8 mouse cellular contexts compared by ENCODE assay signal in genomic region chr14:105177238-105177693, GRCm38 (mm10). TPM values are rescaled to one million over a fixed set of nuclear protein-coding genes. Genes with fewer than 3 reads are reported as not detected.
DNase-seq lines count a peak whose midpoint lies in the region; ATAC-seq and TF ChIP-seq lines count a peak whose summit lies in the region.

Gene Rbm26 (minus strand): TSS chr14:105177327.

- H3K4me1 ChIP-seq in G1E (ENCODE audit: insufficient read depth, low read depth, low read length): peaks cover 41% of the 10 kb centered on the region
- peaks cover 24% of the 10 kb centered on the region for H3K4me1 ChIP-seq in forebrain, embryonic 16.5 days (replicated peaks; ENCODE audit: control insufficient read depth, insufficient read depth, low read length)
- H3K4me1 ChIP-seq in lung, embryonic 14.5 days (ENCODE audit: insufficient read depth): peaks cover 13% of the 10 kb centered on the region; the same call in 1 of the 2 replicates
- H3K4me1 ChIP-seq in olfactory bulb, adult 2 months (ENCODE audit: control insufficient read depth, insufficient read depth, low read length): peaks cover 4% of the 10 kb centered on the region
- peaks cover 5% of the 10 kb centered on the region for H3K4me1 ChIP-seq in thymus, adult 2 months (replicated peaks; ENCODE audit: control insufficient read depth, insufficient read depth, low read length)

- DNase-seq in G1E (ENCODE audit: low spot score): peak; percentile 96
- DNase-seq in cerebellum, adult 18-20 months: peak; percentile 94 to 96
- DNase-seq in heart, postnatal 36 days: peak; percentile 98
- peak; percentile 94 to 98 for DNase-seq in layer of hippocampus, adult 2 months (ENCODE audit: low spot score in 2 of 2)
- peak; percentile 98 for DNase-seq in lung, embryonic 14.5 days
- peak; percentile 96 for DNase-seq in thymus, adult 2 months

- H3K27ac ChIP-seq in forebrain, embryonic 16.5 days (ENCODE audit: low read length): peak within 1 kb of the TSS; percentile 97
- peak within 1 kb of the TSS; percentile 98 for H3K27ac ChIP-seq in layer of hippocampus, adult 2 months
- peak within 1 kb of the TSS; percentile 94 for H3K27ac ChIP-seq in lung, embryonic 14.5 days (ENCODE audit: low read depth)
- peak within 1 kb of the TSS; percentile 88 for H3K27ac ChIP-seq in olfactory bulb, adult 2 months (ENCODE audit: insufficient read depth, low read depth, low read length)
- peak within 1 kb of the TSS; percentile 70; the same call in 1 of the 2 replicates for H3K27ac ChIP-seq in thymus, adult 2 months (ENCODE audit: control insufficient read depth, insufficient read depth, low read length)

- peak; percentile 89 for ATAC-seq in G1E (ENCODE audit: extremely low read depth, insufficient number of reproducible peaks, low FRiP score, poor library complexity, severe bottlenecking)
- ATAC-seq in forebrain, embryonic 16.5 days: peak; percentile 96
- peak; percentile 96 for ATAC-seq in lung, embryonic 14.5 days (ENCODE audit: insufficient read depth)

- peak within 1 kb of the TSS; percentile 88 for H3K4me2 ChIP-seq in forebrain, embryonic 16.5 days (ENCODE audit: low read length)
- peak within 1 kb of the TSS; percentile 88 for H3K4me2 ChIP-seq in lung, embryonic 14.5 days

- H3K9ac ChIP-seq in forebrain, embryonic 16.5 days (replicated peaks; ENCODE audit: low read depth, low read length): peak within 1 kb of the TSS; percentile 96
- peak within 1 kb of the TSS; percentile 99 for H3K9ac ChIP-seq in lung, embryonic 14.5 days

- H3K27me3 ChIP-seq in G1E (ENCODE audit: insufficient read depth, low read length): no peaks in the 10 kb centered on the region
- no peaks in the 10 kb centered on the region for H3K27me3 ChIP-seq in forebrain, embryonic 16.5 days (replicated peaks; ENCODE audit: control insufficient read depth, insufficient read depth, low read length)
- H3K27me3 ChIP-seq in lung, embryonic 14.5 days (ENCODE audit: insufficient read depth, low read length): no peaks in the 10 kb centered on the region
- no peaks in the 10 kb centered on the region for H3K27me3 ChIP-seq in thymus, adult 2 months (ENCODE audit: control insufficient read depth, insufficient read depth, low read length)

- H3K36me3 ChIP-seq in G1E (replicated peaks): peaks cover 20% of the 10 kb centered on the region
- H3K36me3 ChIP-seq in forebrain, embryonic 16.5 days (ENCODE audit: control insufficient read depth, insufficient read depth): no peaks in the 10 kb centered on the region
- no peaks in the 10 kb centered on the region for H3K36me3 ChIP-seq in lung, embryonic 14.5 days (ENCODE audit: insufficient read depth)
- no peaks in the 10 kb centered on the region for H3K36me3 ChIP-seq in thymus, adult 2 months (ENCODE audit: control insufficient read depth, insufficient read depth, low read length)

- intact Hi-C loops in heart, postnatal 36 days (cut with DNase I): loop anchor here (2.0 to 10.0 kb wide), 3 partner anchors 82 to 718 kb away; partner anchors contain the start of genes Ndfip2 and Spry2

- TF ChIP-seq POLR2A in olfactory bulb, adult 2 months (IDR thresholded peaks at IDR 0.05; ENCODE audit: insufficient read depth, low read depth, low read length): no peak; the same call in 1 of the 2 replicates
- peak; percentile 61; the same call in 1 of the 2 replicates for TF ChIP-seq POLR2A in thymus, adult 2 months (IDR thresholded peaks at IDR 0.05; ENCODE audit: control insufficient read depth, extremely low read depth, insufficient read depth, low read length, poor library complexity)

- TF ChIP-seq CTCF in G1E (IDR thresholded peaks at IDR 0.05; ENCODE audit: low read depth, low read length): no peak
- TF ChIP-seq CTCF in layer of hippocampus, adult 2 months (conservative IDR thresholded peaks at IDR 0.05): no peak
- TF ChIP-seq CTCF in lung, embryonic 14.5 days (IDR thresholded peaks at IDR 0.05; ENCODE audit: low read depth): no peak
- no peak for TF ChIP-seq CTCF in olfactory bulb, adult 2 months (IDR thresholded peaks at IDR 0.05; ENCODE audit: insufficient read depth, low read depth, low read length)
- no peak; the same call in 1 of the 2 replicates for TF ChIP-seq CTCF in thymus, adult 2 months (IDR thresholded peaks at IDR 0.05; ENCODE audit: borderline replicate concordance, control insufficient read depth, extremely low read depth, insufficient read depth, low read length, poor library complexity)

- no peaks in the 10 kb centered on the region for H3K9me3 ChIP-seq in G1E (replicated peaks)
- H3K9me3 ChIP-seq in forebrain, embryonic 16.5 days (ENCODE audit: control insufficient read depth, low read length): no peaks in the 10 kb centered on the region
- H3K9me3 ChIP-seq in lung, embryonic 14.5 days (ENCODE audit: low read depth, low read length): no peaks in the 10 kb centered on the region

- WGBS in forebrain, embryonic 16.5 days: under 1% methylated on average over 28 of the region's 28 CpGs
- WGBS in lung, embryonic 14.5 days: 1% methylated on average over 28 of the region's 28 CpGs
- under 1% methylated on average over 28 of the region's 28 CpGs for WGBS in olfactory bulb, adult 2 months
- WGBS in thymus, adult 2 months: under 1% methylated on average over 28 of the region's 28 CpGs

- peak within 1 kb of the TSS; percentile 86 for H3K4me3 ChIP-seq in G1E (ENCODE audit: low read depth, low read length)
- H3K4me3 ChIP-seq in forebrain, embryonic 16.5 days (replicated peaks; ENCODE audit: low read length): peak within 1 kb of the TSS; percentile 95
- peak within 1 kb of the TSS; percentile 95 for H3K4me3 ChIP-seq in layer of hippocampus, adult 2 months
- H3K4me3 ChIP-seq in lung, embryonic 14.5 days (ENCODE audit: low read depth, low read length): peak within 1 kb of the TSS; percentile 85
- peak within 1 kb of the TSS; percentile 68 for H3K4me3 ChIP-seq in olfactory bulb, adult 2 months (ENCODE audit: insufficient read depth, low read depth, low read length)
- H3K4me3 ChIP-seq in thymus, adult 2 months (ENCODE audit: control insufficient read depth, insufficient read depth, low read length): peak within 1 kb of the TSS; percentile 98

RNA-seq across cellular contexts. Expression of gene Rbm26, which starts in this region (rescaled TPM):
- total RNA-seq in G1E (2014; fragmentation: Nextera tagmentation) (202 and 223 TPM in 2 replicates), G1E (2017) (81.0 and 94.8 TPM in 2 replicates)
- 19.1 and 25.6 TPM in 2 replicates for polyA plus RNA-seq in G1E (2012)
- polyA plus RNA-seq in forebrain, embryonic 16.5 days (2015; fragmentation: Nextera tagmentation; extraction: Ambion mirVana): 32.2 and 38.2 TPM in 2 replicates
- total RNA-seq in heart, postnatal 36 days (2021): 10 to 100 TPM; 19.0 to 20.5 TPM
- 10 to 100 TPM; 58.6 to 67.0 TPM for total RNA-seq in layer of hippocampus, adult 2 months (2021)
- 44.2 and 45.1 TPM in 2 replicates for polyA plus RNA-seq in lung, embryonic 14.5 days (2014; fragmentation: Nextera tagmentation; extraction: Ambion mirVana)
- 126 and 195 TPM in 2 replicates for polyA plus RNA-seq in olfactory bulb, adult 2 months (2012; ENCODE audit: insufficient read depth, insufficient read length, low replicate concordance, missing spikeins)
- polyA plus RNA-seq in thymus, adult 2 months (2012; rRNA removed): 27.3 and 30.4 TPM in 2 replicates

Comparison
In these comparisons a context has a peak if more than half of its experiments do, and no peak if none do; other contexts are left out.
1. Peak in every context shown above with its lines: DNase-seq, ATAC-seq, H3K4me3 ChIP-seq and H3K27ac ChIP-seq.